Mouse (Mus musculus): Measurements from ENCODE around the gene Krt76. TPM values are rescaled to one million over a fixed set of nuclear protein-coding genes. Genes with fewer than 3 reads are reported as not detected.

Krt76 gene
- total RNA-seq, 1 experiment = 0.09 TPM

GRCm38 (mm10) chr15:101924635-101925034 is 31.9 kb upstream of the Krt76 start, which contains the start of gene Krt4:
TSS of gene Krt4 (minus strand) at chr15:101924735.
- Histone ChIP-seq H3K9me3 (ENCODE audit: control insufficient read depth, insufficient read depth, low read depth, low read length) (no peaks in the 10 kb centered on the region), H3K9ac (ENCODE audit: insufficient read depth, low read depth, low read length, poor library complexity, severe bottlenecking) (no peak within 1 kb of the TSS), H3K36me3 (ENCODE audit: control insufficient read depth, insufficient read depth, low read length, poor library complexity, severe bottlenecking) (no peaks in the 10 kb centered on the region), H3K4me1 (ENCODE audit: control insufficient read depth in 2 of 2, insufficient read depth in 2 of 2, low read length in 2 of 2, poor library complexity in 1 of 2) (peaks cover 0 to 5% of the 10 kb centered on the region in 2 experiments; a peak in 1 of 4 replicates), H3K4me3 (ENCODE audit: insufficient read depth in 1 of 2, low read depth in 1 of 2, low read length in 2 of 2, poor library complexity in 1 of 2, severe bottlenecking in 1 of 2) (peak within 1 kb of the TSS; percentile 53 to 64), H3K27ac (ENCODE audit: insufficient read depth, low read depth, low read length, poor library complexity, severe bottlenecking) (no peak within 1 kb of the TSS)
- DNase-seq (ENCODE audit: low read depth, low spot score) = no peak
- in situ Hi-C loops (cut with MboI; ENCODE audit: low sequenced_read_pairs in 2 of 2, unreplicated experiment in 2 of 2) = no loop called here
- TF ChIP-seq ZNF384 (IDR thresholded peaks at IDR 0.05; ENCODE audit: low read depth, low read length) = no peak
- no peak for TF ChIP-seq HCFC1 (IDR thresholded peaks at IDR 0.05; ENCODE audit: borderline replicate concordance, insufficient read depth, low read length)
- TF ChIP-seq ZC3H11A (IDR thresholded peaks at IDR 0.05; ENCODE audit: borderline replicate concordance, low read depth, low read length) = no peak
- TF ChIP-seq CHD2 (IDR thresholded peaks at IDR 0.05; ENCODE audit: low read depth, low read length) = no peak

DNA sequence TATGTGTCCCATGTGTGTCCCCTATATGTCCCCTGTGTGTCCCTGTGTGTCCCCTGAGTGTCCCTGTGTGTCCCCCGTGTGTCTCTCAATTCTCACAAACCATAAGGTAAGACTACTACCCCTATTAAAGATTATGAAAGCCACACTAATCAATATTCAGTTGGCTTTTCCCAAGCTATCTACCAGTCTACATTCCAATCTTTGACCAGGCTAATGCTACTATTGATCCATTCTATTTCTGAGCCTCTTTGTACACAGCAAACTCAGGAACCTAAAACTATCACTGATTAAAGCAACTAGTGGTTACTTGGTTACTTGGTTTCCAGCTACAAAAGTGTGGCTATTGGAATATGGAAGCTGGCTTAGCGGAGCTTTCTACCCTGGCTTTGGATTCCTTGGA is 29.6 kb upstream of the Krt76 start:
- Histone ChIP-seq H3K9me3 (ENCODE audit: control insufficient read depth, insufficient read depth, low read depth, low read length) (no peaks in the 10 kb centered on the region), H3K27ac (ENCODE audit: insufficient read depth, low read depth, low read length, poor library complexity, severe bottlenecking) (no peak overlapping the region), H3K36me3 (ENCODE audit: control insufficient read depth, insufficient read depth, low read length, poor library complexity, severe bottlenecking) (no peaks in the 10 kb centered on the region), H3K4me1 (ENCODE audit: control insufficient read depth in 2 of 2, insufficient read depth in 2 of 2, low read length in 2 of 2, poor library complexity in 1 of 2) (no peaks in the 10 kb centered on the region), H3K4me3 (ENCODE audit: insufficient read depth in 1 of 2, low read depth in 1 of 2, low read length in 2 of 2, poor library complexity in 1 of 2, severe bottlenecking in 1 of 2) (no peak overlapping the region), H3K9ac (ENCODE audit: insufficient read depth, low read depth, low read length, poor library complexity, severe bottlenecking) (no peak overlapping the region)
- TF ChIP-seq ZC3H11A (IDR thresholded peaks at IDR 0.05; ENCODE audit: borderline replicate concordance, low read depth, low read length) (no peak), ZNF384 (IDR thresholded peaks at IDR 0.05; ENCODE audit: low read depth, low read length) (no peak), HCFC1 (IDR thresholded peaks at IDR 0.05; ENCODE audit: borderline replicate concordance, insufficient read depth, low read length) (no peak), MAFK (IDR thresholded peaks at IDR 0.05; ENCODE audit: insufficient read depth, low read depth, low read length) (no peak), CHD2 (IDR thresholded peaks at IDR 0.05; ENCODE audit: low read depth, low read length) (no peak)
- in situ Hi-C loops (cut with MboI; ENCODE audit: low sequenced_read_pairs in 2 of 2, unreplicated experiment in 2 of 2) = no loop called here
- no peak for DNase-seq (ENCODE audit: low read depth, low spot score)

DNA sequence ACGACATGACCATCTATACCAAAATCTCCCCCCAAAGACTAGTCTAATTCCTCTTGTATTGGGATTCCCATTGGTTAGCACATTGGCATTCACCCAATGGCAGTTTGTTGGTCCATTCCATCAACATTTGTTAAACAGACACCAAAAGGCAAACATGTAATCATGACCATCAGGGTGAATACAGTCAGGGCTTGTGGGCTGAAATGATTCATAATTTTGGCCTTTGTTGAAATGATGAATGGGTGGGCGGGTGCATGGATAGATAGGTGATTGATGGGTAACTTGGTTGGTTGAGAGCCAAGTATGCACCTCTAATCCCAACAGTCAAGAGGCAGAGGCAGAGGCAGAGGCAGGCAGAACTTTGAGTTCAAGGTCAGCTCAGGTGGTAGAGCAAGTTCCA is 23.4 kb upstream of the Krt76 start:
- Histone ChIP-seq H3K4me1 (ENCODE audit: control insufficient read depth in 2 of 2, insufficient read depth in 2 of 2, low read length in 2 of 2, poor library complexity in 1 of 2) (no peaks in the 10 kb centered on the region), H3K27ac (ENCODE audit: insufficient read depth, low read depth, low read length, poor library complexity, severe bottlenecking) (no peak overlapping the region), H3K9me3 (ENCODE audit: control insufficient read depth, insufficient read depth, low read depth, low read length) (no peaks in the 10 kb centered on the region), H3K36me3 (ENCODE audit: control insufficient read depth, insufficient read depth, low read length, poor library complexity, severe bottlenecking) (no peaks in the 10 kb centered on the region), H3K4me3 (ENCODE audit: insufficient read depth in 1 of 2, low read depth in 1 of 2, low read length in 2 of 2, poor library complexity in 1 of 2, severe bottlenecking in 1 of 2) (no peak overlapping the region), H3K9ac (ENCODE audit: insufficient read depth, low read depth, low read length, poor library complexity, severe bottlenecking) (no peak overlapping the region)
- in situ Hi-C loops (cut with MboI; ENCODE audit: low sequenced_read_pairs in 2 of 2, unreplicated experiment in 2 of 2) = no loop called here
- TF ChIP-seq MAFK (IDR thresholded peaks at IDR 0.05; ENCODE audit: insufficient read depth, low read depth, low read length) (no peak), ZC3H11A (IDR thresholded peaks at IDR 0.05; ENCODE audit: borderline replicate concordance, low read depth, low read length) (no peak), CHD2 (IDR thresholded peaks at IDR 0.05; ENCODE audit: low read depth, low read length) (no peak), ZNF384 (IDR thresholded peaks at IDR 0.05; ENCODE audit: low read depth, low read length) (no peak), HCFC1 (IDR thresholded peaks at IDR 0.05; ENCODE audit: borderline replicate concordance, insufficient read depth, low read length) (no peak)
- no peak for DNase-seq (ENCODE audit: low read depth, low spot score)

- Histone ChIP-seq H3K27ac (ENCODE audit: insufficient read depth, low read depth, low read length, poor library complexity, severe bottlenecking) (no peak overlapping the region), H3K4me1 (ENCODE audit: control insufficient read depth in 2 of 2, insufficient read depth in 2 of 2, low read length in 2 of 2, poor library complexity in 1 of 2) (no peaks in the 10 kb centered on the region), H3K9ac (ENCODE audit: insufficient read depth, low read depth, low read length, poor library complexity, severe bottlenecking) (no peak overlapping the region), H3K36me3 (ENCODE audit: control insufficient read depth, insufficient read depth, low read length, poor library complexity, severe bottlenecking) (no peaks in the 10 kb centered on the region), H3K4me3 (ENCODE audit: insufficient read depth in 1 of 2, low read depth in 1 of 2, low read length in 2 of 2, poor library complexity in 1 of 2, severe bottlenecking in 1 of 2) (no peak overlapping the region), H3K9me3 (ENCODE audit: control insufficient read depth, insufficient read depth, low read depth, low read length) (no peaks in the 10 kb centered on the region)
- no peak for DNase-seq (ENCODE audit: low read depth, low spot score)
- in situ Hi-C loops (cut with MboI; ENCODE audit: low sequenced_read_pairs in 2 of 2, unreplicated experiment in 2 of 2) = no loop called here
- no peak for TF ChIP-seq MAFK (IDR thresholded peaks at IDR 0.05; ENCODE audit: insufficient read depth, low read depth, low read length)
- no peak for TF ChIP-seq HCFC1 (IDR thresholded peaks at IDR 0.05; ENCODE audit: borderline replicate concordance, insufficient read depth, low read length)
- no peak for TF ChIP-seq ZC3H11A (IDR thresholded peaks at IDR 0.05; ENCODE audit: borderline replicate concordance, low read depth, low read length)
These were observed 12.1 kb upstream of the Krt76 start for GRCm38 (mm10) chr15:101904849-101905248.
